Mouse (Mus musculus): ENCODE results near the gene Ccl19.
"Not testable (repeated sequence)": the region's sequence is repeated elsewhere in the genome, so short reads cannot be mapped to it uniquely, and the experiment has no call there.

Ccl19 gene

DNA sequence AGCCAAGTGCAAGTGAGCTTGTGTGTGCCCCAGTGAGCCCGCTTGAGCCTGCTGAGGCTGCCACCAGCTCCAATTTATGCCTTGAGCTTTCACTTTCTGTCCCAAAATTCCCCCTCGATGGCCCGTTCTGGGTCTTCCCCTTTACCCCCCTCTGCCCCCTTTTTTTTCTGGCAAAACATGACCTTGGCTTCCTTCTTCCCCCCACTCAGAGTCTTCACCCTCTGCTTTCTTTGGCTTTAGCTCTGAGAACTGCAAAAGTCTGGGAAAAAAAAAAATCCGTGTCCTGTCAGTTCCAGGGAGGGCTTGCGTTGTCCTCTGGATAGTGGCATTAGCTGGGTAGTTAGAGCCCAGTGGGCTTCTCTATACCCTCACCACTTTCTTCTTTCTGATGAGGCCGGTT, at the start of gene Ccl19:
Gene Ccl19 (minus strand): TSS at position 101 of the 400 bp plus-strand sequence.
- DNase-seq (ENCODE audit: low read depth, low spot score): not testable (repeated sequence)

DNA sequence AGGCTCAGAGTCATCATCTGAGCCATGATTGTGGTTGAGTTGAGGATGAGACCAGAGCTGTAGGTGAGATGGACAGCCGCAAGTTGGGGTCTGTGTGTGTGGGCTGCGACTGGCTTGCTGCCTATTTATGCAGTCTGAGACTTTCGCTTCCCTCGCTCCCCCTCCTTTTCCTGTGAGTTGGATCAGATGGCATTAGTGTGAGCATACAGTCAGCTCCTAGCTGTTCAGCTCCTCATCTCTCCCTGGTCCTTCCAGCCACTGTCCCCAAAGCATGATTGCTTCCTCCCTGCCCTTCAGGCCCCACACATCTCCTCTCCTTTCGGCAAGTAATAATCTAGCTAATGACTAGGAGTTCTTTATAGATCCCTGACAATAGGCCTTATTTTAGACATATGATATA, 17.5 kb upstream of the Ccl19 start, which contains the start of gene Ccl21a:
Gene Ccl21a (minus strand): TSS at position 101 of the 400 bp plus-strand sequence.
- DNase-seq (ENCODE audit: low read depth, low spot score): not testable (repeated sequence)

- not testable (repeated sequence) for DNase-seq (ENCODE audit: low read depth, low spot score)
Observed at GRCm38 (mm10) chr4:42735245-42735644, 21.1 kb downstream of the Ccl19 start, which contains the start of gene 4930578G10Rik. TSS of gene 4930578G10Rik (plus strand) at chr4:42735545.

Data from skeletal muscle tissue, adult 2 months (tissue).